Mouse (Mus musculus): ENCODE data around the gene Smarcd1.

DNA sequence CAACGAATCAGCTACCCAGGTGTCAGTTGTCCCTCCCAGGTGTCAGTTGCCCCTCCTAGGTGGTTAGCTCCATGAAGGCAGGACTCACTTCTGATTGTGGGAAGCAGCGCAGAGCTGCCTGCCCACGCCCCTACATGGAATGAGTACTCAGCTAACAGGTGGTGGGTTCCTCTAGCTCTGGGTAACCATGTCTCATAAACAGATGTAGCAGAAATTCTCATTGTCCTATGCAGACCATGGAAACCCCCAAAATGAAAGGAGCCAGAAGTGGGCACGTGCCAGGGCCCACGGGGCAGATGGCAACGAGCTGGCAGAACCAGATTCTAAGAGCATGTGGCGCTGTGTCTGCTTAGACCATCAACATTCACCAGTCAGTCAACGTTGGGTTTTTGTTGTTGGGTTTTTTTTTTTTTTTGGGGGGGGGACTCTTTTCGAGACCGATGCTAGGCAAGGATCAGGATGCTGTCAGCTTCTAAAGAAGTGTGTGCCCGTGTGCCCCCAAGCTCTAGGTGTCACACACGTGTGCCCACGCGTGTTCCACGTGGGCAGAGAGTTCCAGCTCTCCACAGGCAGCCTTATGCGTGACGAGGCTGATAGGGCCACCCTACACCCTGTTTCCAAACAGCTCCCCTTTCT, 37.8 kb upstream of the Smarcd1 start:
- no peak for TF ChIP-seq CTCF (IDR thresholded peaks at IDR 0.05; ENCODE audit: low read depth, low read length)
- no peak for TF ChIP-seq POLR2A (IDR thresholded peaks at IDR 0.05; ENCODE audit: extremely low read depth, insufficient read depth, low read length)
